Mouse (Mus musculus) urinary bladder, postnatal 4 days (tissue): Measurements from ENCODE around the gene 2310033P09Rik.
"Not testable (repeated sequence)": the region's sequence is repeated elsewhere in the genome, so short reads cannot be mapped to it uniquely, and the experiment has no call there.

Source experiments
- DNase-seq, 2 experiments: peaks; one replicate each; pipeline ENCODE4 v3.0.0; 2021 to 2022; ENCODE audit warnings: low spot score in 2 of 2

The 2310033P09Rik gene

DNA sequence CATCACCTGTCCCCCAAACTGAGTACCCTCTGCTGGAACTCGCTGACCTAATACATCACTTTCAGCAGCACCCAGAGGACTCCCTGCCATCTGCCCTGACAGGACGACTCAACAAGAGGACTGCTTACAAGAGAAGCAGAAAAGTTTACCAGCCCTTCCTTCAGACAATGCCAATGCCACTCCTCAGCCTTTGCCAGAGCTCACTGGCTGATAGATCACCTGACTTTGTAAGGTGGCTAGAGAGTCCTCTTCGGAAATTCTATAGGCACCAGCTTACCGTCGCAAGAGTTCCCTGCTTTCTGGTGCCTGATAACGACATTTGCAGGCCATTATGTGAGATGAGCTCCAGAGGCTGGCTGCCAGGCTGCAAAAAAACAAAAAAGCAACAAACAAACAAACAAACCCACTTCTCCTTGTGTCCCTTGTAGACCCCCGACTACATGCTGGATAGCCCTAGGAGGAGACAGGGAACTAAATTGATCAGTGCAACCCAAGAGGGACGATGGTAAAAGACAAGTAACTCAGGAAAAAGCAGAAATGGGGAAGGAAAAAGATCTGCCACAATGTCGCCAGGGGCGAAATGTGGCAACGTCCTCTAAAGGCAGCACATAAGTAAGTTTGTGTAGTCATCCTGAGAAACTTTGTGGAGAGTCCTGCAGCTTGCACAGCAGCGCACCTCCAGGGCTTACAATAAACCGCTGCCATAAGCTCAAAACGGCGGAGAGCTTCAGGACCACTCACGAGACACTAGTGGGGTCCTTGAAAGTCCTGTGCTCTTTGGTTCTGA lies 6.7 kb upstream of the 2310033P09Rik start:
- no peak for DNase-seq

GRCm38 (mm10) chr11:59202081-59202995 lies 5.8 kb upstream of the 2310033P09Rik start, which contains the start of gene Mrpl55:
TSS of gene Mrpl55 (plus strand) at chr11:59202486.
- DNase-seq = peak; percentile 90 to 96

DNA sequence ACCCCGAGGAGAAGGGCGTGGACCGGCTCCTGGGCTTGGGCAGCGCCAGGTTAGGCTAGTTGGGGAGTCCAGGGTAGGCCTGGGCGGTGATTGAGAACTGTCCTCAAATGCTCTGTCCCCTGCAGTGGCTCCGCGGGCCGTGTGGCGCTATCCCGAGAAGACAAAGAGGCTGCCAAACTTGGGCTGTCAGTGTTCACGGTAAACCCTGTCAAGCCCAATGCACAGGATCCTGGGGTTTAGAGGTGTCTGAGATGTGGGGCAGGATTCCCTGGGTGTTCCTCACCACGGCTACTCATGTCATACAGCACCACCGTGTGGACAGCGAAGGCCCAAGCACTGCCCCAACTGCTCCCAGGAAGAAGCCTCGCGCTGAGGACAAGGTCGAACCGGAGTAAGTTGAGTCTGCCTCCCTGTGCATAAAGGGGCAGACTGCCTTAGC lies 901 bp downstream of the 2310033P09Rik start:
- DNase-seq = peak; percentile 62 to 70

DNA sequence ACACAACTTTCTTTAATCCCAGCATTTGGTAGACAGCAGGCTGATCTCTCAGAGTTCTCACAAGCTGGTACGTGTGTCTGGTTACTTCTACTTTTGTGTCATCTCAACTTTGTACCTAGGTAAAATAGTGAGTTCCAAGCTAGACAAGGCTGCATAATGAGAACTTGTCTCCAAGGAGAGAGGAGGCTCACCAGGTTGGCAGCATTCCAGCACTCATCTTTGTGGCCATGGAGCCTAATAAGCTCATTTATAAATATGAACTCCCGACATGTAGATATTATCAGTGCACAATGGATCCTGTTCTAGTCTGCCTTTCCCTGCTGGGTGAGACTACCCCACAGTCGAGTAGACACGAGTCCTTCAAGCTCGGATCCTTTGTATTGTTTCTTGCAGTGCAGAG lies 1.5 kb downstream of the 2310033P09Rik start:
- DNase-seq = peak in 1 of 2 experiments; percentile 59

DNA sequence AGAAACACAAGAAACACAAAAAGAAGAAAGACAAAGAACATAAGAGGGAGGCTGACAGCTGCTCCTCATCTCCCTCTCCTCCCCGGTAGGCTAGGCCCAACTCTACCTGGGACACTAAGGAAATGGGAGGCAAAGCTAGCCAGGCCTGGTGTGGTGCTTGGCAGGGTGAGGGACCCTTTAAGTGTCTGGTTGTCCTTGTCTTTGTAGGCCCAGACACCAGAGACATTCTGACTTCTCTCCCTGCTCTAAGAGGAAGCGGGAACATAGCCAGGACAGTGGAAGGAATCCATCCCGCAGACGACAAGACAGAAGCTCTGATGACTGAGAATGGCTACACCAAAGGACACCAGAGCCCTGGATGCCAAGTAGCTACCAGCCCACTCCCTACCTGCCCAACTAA lies 1.9 kb downstream of the 2310033P09Rik start:
- no peak for DNase-seq

GRCm38 (mm10) chr11:59211561-59211960 lies 3.4 kb downstream of the 2310033P09Rik start:
- DNase-seq = not testable (repeated sequence)

GRCm38 (mm10) chr11:59212320-59212719 lies 4.2 kb downstream of the 2310033P09Rik start:
- not testable (repeated sequence) for DNase-seq

- no peak for DNase-seq
Observed at GRCm38 (mm10) chr11:59212892-59213494, 4.9 kb downstream of the 2310033P09Rik start.

DNA sequence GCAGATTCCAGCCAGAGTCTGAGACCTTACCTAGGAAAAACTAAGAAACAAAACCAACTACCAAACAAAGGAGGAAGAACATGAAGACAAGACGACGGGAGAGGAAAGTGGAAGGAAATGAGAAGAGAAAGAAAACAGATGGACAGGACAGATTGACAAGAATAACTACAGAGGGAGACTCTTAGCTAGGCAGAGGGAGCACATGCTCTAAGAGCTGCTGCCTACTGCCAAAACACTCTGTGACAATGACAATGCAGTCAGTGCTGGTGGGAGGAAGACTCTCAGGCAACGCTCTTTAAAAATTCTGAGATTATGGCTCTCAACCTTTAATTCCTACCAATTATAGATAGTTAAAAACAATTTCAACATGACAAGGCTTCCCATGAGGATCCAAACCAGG lies 8.8 kb downstream of the 2310033P09Rik start:
- no peak for DNase-seq

- no peak for DNase-seq
Observed at GRCm38 (mm10) chr11:59218389-59218998, 10.4 kb downstream of the 2310033P09Rik start.

GRCm38 (mm10) chr11:59219064-59219463 lies 10.9 kb downstream of the 2310033P09Rik start:
- no peak for DNase-seq

GRCm38 (mm10) chr11:59221604-59222003 lies 13.5 kb downstream of the 2310033P09Rik start:
- DNase-seq = no peak

DNA sequence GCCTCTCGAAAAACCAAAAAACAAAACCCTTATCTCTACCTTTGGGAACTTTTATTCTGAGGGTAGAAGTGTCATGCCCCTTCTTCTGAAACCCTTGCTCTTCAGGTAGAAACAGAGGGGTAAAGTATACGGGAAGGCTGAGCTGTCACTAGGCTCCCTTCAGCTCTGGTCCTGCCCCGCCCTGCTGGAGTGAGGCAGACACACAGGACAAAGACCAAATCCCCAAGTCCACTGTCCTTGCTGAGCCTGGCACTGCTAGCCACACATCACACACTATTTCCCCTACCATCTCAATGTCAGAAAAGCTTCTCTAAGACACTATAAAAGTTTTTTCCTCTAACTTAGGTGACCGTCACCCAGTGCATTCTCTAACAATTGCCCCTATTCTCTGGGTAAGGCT lies 14.2 kb downstream of the 2310033P09Rik start:
- DNase-seq = no peak

GRCm38 (mm10) chr11:59224025-59224424 lies 15.9 kb downstream of the 2310033P09Rik start:
- DNase-seq = no peak

DNA sequence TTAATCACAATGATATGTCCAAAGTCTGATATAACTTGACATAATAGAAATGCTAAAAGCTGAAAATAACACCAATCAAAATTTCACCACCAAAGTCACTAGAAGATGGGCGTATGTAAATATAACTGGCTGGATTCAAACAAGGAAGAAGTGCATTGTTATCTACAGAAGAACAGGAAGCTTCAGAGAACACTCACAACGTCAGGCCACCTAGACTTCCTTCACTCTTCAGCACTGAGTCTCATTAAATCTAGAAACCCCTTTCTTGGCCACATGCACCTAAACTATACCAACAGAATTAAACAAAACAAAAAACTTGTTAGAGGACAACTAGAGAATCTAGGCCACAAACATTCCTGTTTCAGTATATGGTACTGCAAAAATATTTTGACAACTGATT lies 16.3 kb downstream of the 2310033P09Rik start:
- DNase-seq = no peak

DNA sequence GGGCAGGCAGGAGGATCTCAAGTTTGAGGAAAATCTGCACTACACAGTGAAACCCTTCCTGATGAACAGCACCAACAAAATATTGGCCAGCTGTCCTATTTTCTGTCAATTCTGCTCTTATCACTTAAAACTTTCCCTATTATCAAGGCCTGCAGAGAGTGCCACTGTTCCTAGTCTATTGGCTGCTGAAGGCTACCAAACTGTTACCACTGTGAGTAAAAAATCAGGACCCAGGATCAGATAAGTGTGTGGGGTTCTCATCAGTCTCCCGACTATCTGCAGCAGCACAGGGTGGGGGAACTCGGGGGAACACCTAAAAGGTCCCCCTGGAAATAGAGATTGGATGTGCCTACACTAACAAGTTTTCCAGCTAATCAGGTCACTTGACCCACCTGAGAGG lies 17.0 kb downstream of the 2310033P09Rik start:
- no peak for DNase-seq

DNA sequence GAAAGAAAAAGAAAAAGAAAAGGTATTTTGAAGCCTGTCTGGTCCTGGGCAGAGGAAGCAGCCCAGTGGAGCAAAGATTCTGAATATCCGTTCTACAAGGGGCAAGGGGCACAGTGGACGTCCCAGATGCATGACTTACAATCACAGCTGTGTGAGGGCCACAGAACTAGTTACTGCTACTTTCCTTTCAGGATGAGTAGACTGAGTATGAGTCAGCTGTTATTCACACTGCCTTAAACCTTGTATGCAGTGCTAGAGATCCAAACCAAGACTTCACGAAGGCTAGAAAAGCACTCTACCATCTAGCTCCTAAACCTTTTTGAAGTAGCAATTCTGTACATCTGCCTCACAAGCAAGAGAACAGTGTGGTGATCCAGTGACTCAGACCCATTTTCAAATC lies 18.1 kb downstream of the 2310033P09Rik start:
- no peak for DNase-seq

DNA sequence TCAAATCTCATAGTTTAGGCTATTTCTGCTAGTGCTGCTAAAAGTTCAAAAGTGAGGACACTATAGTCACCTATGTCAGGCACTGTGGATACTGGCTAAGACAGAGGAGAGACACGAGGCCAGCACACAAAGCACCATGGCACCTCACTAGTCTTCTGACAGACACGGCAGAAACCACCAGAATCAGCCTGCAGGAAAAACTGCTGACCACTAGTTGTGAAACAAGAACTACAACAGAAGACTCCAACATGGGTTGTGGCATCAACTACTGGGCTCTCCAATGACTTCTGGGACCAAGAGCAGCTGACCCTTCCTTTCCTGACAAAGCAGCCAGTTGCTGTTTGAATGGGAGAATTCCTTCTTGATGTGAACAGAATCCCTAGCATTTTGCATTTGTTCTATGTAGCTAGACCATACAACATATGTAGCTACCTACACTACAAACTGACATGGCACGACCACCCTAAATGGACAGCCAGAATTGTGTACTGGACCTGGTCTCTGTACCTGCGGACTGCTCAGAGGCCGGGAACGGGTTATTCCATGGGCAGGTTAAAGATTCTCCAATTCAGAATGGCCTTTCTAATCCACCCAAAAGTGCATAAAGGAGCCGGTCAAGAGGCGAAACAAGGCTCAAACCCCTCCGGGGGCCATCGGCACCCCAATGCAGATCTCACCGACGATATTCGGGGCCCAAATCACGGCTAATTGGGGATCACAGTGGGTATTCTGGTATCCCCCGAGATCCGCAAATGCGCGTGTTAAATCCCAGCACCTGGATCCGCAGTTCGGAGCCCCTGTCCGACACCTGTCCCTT lies 18.9 kb downstream of the 2310033P09Rik start:
- no peak for DNase-seq

DNA sequence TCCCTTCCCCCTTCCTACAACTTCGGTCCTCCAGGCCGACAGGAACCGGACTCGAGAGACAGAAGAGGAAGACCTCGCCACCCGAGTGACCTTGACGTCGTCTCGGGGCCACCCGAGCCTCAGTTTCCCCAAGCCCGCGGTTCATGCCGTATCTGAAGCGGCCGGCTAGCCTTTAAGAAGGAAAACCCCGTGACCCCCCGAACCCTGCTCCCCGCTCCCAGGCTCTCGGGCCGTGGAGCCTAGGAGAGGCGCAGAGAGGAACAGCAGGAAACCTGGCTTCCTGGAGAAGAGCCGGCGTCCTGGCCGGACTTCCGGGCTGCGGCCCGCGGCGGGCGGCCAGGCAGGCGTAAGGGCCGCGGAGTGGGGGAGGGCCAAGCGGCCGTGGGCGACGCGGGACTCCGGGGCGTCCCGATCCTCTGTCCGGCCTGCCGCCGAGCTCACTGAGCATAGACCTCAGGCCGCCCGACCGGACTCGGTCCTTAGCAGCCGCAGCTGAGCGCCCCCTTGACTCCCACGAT lies 19.5 kb downstream of the 2310033P09Rik start:
- DNase-seq = no peak

DNA sequence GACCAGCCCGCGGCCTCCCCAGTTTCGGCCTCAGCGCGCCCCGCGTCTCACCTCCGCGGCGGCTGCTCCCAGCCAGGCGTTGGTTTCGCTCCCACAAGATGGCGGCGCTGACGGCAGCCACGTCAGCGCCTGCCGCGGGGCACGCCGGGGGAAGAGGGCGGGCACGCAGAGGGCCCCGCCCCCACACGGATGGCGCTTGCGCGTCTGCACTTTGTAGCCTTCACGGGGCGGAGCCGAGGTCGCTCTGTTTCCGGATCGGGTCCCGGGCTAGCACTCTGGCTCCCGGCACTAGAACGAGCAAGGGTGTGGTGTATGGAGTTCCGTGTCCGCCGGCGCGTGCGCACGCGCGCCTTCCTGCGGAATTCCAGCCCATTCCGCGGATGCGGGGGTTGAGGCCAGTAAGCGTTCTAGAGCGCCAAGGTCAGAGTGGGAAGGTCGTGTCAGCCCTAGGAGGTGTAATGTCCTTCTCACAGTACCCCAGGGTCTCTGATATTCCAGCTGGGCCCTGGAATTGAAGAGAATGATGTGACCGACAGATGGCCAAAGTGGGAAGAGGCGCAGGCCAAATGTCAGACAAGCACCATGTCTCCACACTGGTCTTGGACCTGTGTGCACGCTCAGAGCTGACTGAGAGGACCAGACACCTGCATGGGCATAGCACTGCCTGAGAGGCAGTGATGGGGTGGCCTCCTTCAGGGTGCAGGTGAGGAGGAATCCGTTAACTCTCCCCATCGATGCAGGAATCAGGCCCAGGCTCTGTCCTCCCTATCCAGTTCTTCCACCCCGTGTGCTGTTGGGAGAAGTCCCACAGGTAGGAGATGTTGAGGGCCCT lies 20.2 kb downstream of the 2310033P09Rik start, which contains the start of gene Arf1:
Gene Arf1, minus strand, starts transcription at position 149 of the 832 bp plus-strand sequence.
- DNase-seq = peak; percentile 95 to 96
